Mouse (Mus musculus): ENCODE data around the gene Tnnt3. TPM values are rescaled to one million over a fixed set of nuclear protein-coding genes. Genes with fewer than 3 reads are reported as not detected.

Gene Tnnt3
- polyA plus RNA-seq, 1 experiment: 1.6 TPM

DNA sequence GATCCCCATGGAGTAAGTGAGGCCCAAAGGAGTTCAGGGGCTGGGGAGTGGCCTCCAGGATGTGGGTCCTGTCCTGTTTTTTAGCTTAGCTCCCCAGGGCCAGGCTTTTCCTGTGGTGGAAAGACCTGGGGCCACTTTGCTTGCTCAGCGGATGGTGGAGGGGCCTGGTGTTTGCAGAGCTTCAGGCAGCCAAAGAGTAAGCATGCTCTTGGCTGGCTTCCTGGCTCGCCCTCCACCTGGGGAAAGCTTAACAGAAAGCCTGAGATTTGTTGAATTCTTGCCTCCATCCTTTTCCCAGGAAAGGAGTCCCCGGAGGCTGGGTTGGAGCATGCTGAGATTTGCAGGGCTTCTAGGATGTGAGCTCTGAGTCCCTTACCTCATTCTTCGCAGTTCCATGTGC lies 36.5 kb downstream of the Tnnt3 start:
- Histone ChIP-seq H3K4me1 (ENCODE audit: control insufficient read depth, insufficient read depth, insufficient read length) (peaks cover 9% of the 10 kb centered on the region; the same call in 1 of the 2 replicates), H3K27ac (ENCODE audit: insufficient read depth, low read length) (no peak overlapping the region), H3K36me3 (ENCODE audit: control insufficient read depth, insufficient read depth, low read length) (peaks cover 10% of the 10 kb centered on the region), H3K4me3 (ENCODE audit: extremely low read depth, insufficient read depth, insufficient read length) (no peak overlapping the region), H3K27me3 (ENCODE audit: control insufficient read depth, insufficient read depth, low read length) (no peaks in the 10 kb centered on the region)
- 77% methylated on average over 4 of the region's 4 CpGs for WGBS
- DNase-seq (ENCODE audit: low read depth in 1 of 2, low spot score in 2 of 2): no peak
- TF ChIP-seq CTCF (IDR thresholded peaks at IDR 0.05; ENCODE audit: extremely low read depth, insufficient read depth, insufficient read length, insufficient replicate concordance) (no peak), POLR2A (IDR thresholded peaks at IDR 0.05; ENCODE audit: low read depth, low read length) (no peak)

DNA sequence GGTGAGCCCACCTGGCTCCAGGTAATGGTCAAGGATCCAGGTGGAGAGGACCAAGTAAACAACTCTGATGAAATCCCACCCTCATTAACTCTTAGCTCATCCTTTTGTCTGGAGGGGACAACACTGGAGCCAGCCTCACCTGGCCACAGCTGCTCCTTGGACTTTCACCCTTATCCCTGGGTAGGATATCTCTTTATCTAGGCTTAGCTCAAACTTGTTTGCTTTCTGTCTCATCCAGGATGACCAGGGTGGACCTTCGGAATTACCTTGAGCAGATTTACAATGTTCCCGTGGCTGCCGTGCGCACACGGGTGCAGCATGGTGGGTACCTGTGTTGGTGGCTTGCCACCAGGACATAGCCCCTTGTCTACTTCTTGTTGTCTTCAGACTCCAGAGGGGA lies 37.2 kb downstream of the Tnnt3 start:
- 98% methylated on average over 5 of the region's 5 CpGs for WGBS
- no peak overlapping the region for H3K27ac ChIP-seq (ENCODE audit: insufficient read depth, low read length)

DNA sequence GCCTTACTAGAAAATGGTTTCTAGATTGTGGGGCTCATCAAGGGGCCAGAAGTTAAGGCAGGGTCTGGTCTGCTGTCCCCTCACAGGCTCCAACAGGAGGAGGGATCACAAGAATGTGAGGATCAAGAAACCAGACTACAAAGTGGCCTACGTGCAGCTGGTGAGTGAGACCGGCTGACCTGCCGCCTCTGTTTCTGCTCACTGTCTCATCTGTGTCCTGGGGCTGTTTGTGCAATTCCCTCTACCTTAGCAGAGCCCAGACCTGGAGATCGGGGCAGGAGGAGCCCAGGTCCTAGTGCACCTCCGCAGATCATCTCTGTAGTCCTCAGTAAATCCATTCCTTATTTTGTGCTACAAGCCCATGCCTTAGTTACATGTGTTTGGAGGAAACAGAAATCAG lies 38.5 kb downstream of the Tnnt3 start:
- peaks cover 9% of the 10 kb centered on the region; the same call in 1 of the 2 replicates for H3K4me1 ChIP-seq (ENCODE audit: control insufficient read depth, insufficient read depth, insufficient read length)
- 97% methylated on average over 5 of the region's 5 CpGs for WGBS
- no peak for TF ChIP-seq POLR2A (IDR thresholded peaks at IDR 0.05; ENCODE audit: low read depth, low read length)
- TF ChIP-seq CTCF (IDR thresholded peaks at IDR 0.05; ENCODE audit: extremely low read depth, insufficient read depth, insufficient read length, insufficient replicate concordance): no peak
- DNase-seq (ENCODE audit: low read depth in 1 of 2, low spot score in 2 of 2): no peak
- no peaks in the 10 kb centered on the region for H3K27me3 ChIP-seq (ENCODE audit: control insufficient read depth, insufficient read depth, low read length)
- H3K4me3 ChIP-seq (ENCODE audit: extremely low read depth, insufficient read depth, insufficient read length): no peak overlapping the region
- H3K27ac ChIP-seq (ENCODE audit: insufficient read depth, low read length): no peak overlapping the region
- H3K36me3 ChIP-seq (ENCODE audit: control insufficient read depth, insufficient read depth, low read length): peaks cover 17% of the 10 kb centered on the region

More for the DNA sequence above, 37.2 kb downstream of the Tnnt3 start:
- Histone ChIP-seq H3K4me3 (ENCODE audit: extremely low read depth, insufficient read depth, insufficient read length) (no peak overlapping the region), H3K36me3 (ENCODE audit: control insufficient read depth, insufficient read depth, low read length) (peaks cover 13% of the 10 kb centered on the region), H3K27me3 (ENCODE audit: control insufficient read depth, insufficient read depth, low read length) (no peaks in the 10 kb centered on the region), H3K4me1 (ENCODE audit: control insufficient read depth, insufficient read depth, insufficient read length) (peaks cover 9% of the 10 kb centered on the region; the same call in 1 of the 2 replicates)
- DNase-seq (ENCODE audit: low read depth in 1 of 2, low spot score in 2 of 2): no peak
- TF ChIP-seq CTCF (IDR thresholded peaks at IDR 0.05; ENCODE audit: extremely low read depth, insufficient read depth, insufficient read length, insufficient replicate concordance) (no peak), POLR2A (IDR thresholded peaks at IDR 0.05; ENCODE audit: low read depth, low read length) (no peak)

DNA sequence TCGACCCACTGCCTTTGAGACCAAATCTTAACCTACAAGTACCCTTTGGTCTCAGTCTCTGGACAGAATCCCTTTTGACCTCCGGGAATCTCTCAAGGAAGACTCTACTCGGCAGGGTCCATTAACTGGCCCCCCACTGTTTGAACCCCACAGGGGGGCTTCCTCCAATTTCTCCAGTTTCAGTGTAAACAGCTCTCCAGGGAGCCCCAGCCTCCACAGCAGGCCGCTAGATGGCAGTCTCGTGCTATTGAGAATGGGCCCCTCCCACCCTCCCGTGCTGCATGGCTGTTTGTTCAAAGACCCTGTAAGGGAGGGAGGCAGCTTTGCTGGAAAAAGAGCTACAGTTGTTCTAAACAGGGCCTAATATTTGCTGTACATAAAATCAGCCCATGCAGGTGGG lies 39.2 kb downstream of the Tnnt3 start:
- Histone ChIP-seq H3K27me3 (ENCODE audit: control insufficient read depth, insufficient read depth, low read length) (no peaks in the 10 kb centered on the region), H3K27ac (ENCODE audit: insufficient read depth, low read length) (no peak overlapping the region), H3K4me1 (ENCODE audit: control insufficient read depth, insufficient read depth, insufficient read length) (peaks cover 7% of the 10 kb centered on the region; the same call in 1 of the 2 replicates), H3K4me3 (ENCODE audit: extremely low read depth, insufficient read depth, insufficient read length) (no peak overlapping the region), H3K36me3 (ENCODE audit: control insufficient read depth, insufficient read depth, low read length) (peaks cover 17% of the 10 kb centered on the region)
- 20% methylated on average over 6 of the region's 6 CpGs for WGBS
- peak; percentile 22 to 48 for DNase-seq (ENCODE audit: low read depth in 1 of 2, low spot score in 2 of 2)
- TF ChIP-seq POLR2A (IDR thresholded peaks at IDR 0.05; ENCODE audit: low read depth, low read length) (no peak), CTCF (IDR thresholded peaks at IDR 0.05; ENCODE audit: extremely low read depth, insufficient read depth, insufficient read length, insufficient replicate concordance) (peak; percentile 62; the same call in 1 of the 2 replicates)

DNA sequence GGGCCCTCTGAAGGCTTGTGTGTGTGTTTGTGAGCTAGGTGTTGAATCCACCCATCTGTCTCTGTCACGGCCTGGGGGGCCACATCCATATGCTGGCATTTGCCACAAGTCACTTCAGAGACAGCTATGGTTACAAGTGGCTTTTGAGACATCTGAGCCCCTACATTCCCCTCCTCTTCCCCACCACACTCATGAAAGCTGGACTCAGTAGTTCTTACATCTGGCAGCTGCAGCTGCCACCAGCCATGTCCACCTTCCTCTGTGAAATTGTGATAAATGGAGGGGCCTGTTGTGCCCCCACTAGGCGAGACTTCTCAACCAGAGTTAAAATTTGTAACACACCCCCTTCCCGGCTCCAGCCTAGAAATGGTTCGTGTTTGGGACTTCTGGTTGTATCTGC lies 39.7 kb downstream of the Tnnt3 start:
- Histone ChIP-seq H3K4me3 (ENCODE audit: extremely low read depth, insufficient read depth, insufficient read length) (no peak overlapping the region), H3K27ac (ENCODE audit: insufficient read depth, low read length) (no peak overlapping the region), H3K4me1 (ENCODE audit: control insufficient read depth, insufficient read depth, insufficient read length) (peaks cover 7% of the 10 kb centered on the region; the same call in 1 of the 2 replicates), H3K36me3 (ENCODE audit: control insufficient read depth, insufficient read depth, low read length) (peaks cover 17% of the 10 kb centered on the region), H3K27me3 (ENCODE audit: control insufficient read depth, insufficient read depth, low read length) (no peaks in the 10 kb centered on the region)
- TF ChIP-seq POLR2A (IDR thresholded peaks at IDR 0.05; ENCODE audit: low read depth, low read length): no peak
- no peak for TF ChIP-seq CTCF (IDR thresholded peaks at IDR 0.05; ENCODE audit: extremely low read depth, insufficient read depth, insufficient read length, insufficient replicate concordance)
- WGBS: 70% methylated on average over 4 of the region's 4 CpGs
- no peak for DNase-seq (ENCODE audit: low read depth in 1 of 2, low spot score in 2 of 2)

DNA sequence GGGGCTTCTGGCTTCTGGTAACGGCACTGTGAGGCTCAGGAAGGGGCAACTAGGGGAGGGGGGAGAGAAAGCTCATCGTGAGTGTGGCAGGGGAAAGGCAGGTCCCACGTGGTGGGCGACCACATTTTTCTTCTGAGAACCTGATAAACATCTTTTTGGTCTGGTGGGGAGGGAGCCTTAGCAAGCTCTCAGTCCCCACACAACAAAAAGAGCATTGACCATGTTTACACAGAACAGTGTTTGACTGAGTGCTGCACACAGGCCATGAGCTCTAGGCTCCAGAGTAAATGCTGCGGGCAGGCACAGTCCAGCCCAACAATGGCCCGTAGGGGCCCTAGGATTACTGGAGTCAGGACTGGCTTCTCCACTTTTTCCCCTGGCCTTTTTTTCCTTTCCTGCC lies 40.1 kb downstream of the Tnnt3 start:
- Histone ChIP-seq H3K27me3 (ENCODE audit: control insufficient read depth, insufficient read depth, low read length) (no peaks in the 10 kb centered on the region), H3K4me1 (ENCODE audit: control insufficient read depth, insufficient read depth, insufficient read length) (peaks cover 7% of the 10 kb centered on the region; the same call in 1 of the 2 replicates), H3K4me3 (ENCODE audit: extremely low read depth, insufficient read depth, insufficient read length) (no peak overlapping the region), H3K27ac (ENCODE audit: insufficient read depth, low read length) (no peak overlapping the region), H3K36me3 (ENCODE audit: control insufficient read depth, insufficient read depth, low read length) (peaks cover 17% of the 10 kb centered on the region)
- no peak for TF ChIP-seq POLR2A (IDR thresholded peaks at IDR 0.05; ENCODE audit: low read depth, low read length)
- no peak for TF ChIP-seq CTCF (IDR thresholded peaks at IDR 0.05; ENCODE audit: extremely low read depth, insufficient read depth, insufficient read length, insufficient replicate concordance)
- WGBS: 66% methylated on average over 6 of the region's 6 CpGs
- no peak for DNase-seq (ENCODE audit: low read depth in 1 of 2, low spot score in 2 of 2)

DNA sequence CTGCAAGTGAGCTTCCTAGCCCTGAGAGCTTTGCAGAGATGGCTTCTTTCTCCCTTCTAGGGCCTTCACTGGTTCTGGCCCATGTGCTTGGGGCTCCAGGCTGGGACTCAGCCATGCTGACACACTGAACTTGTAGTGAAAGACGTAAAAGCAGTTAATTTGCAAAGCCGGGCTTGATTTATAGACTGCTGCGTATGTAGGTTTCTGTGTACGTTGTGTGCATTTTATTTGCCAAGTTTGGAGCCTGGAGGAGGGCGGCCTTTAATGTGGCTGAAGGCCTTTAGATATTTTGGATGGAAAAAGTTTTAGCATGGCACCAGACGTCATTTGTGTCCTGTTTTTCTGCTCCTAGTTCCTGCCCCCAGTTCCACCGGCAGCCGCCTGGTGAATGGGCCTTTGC lies 41.2 kb downstream of the Tnnt3 start:
- Histone ChIP-seq H3K36me3 (ENCODE audit: control insufficient read depth, insufficient read depth, low read length) (peaks cover 17% of the 10 kb centered on the region), H3K27ac (ENCODE audit: insufficient read depth, low read length) (no peak overlapping the region), H3K4me1 (ENCODE audit: control insufficient read depth, insufficient read depth, insufficient read length) (no peaks in the 10 kb centered on the region), H3K27me3 (ENCODE audit: control insufficient read depth, insufficient read depth, low read length) (no peaks in the 10 kb centered on the region), H3K4me3 (ENCODE audit: extremely low read depth, insufficient read depth, insufficient read length) (no peak overlapping the region)
- no peak for DNase-seq (ENCODE audit: low read depth in 1 of 2, low spot score in 2 of 2)
- WGBS: 96% methylated on average over 8 of the region's 8 CpGs
- no peak for TF ChIP-seq CTCF (IDR thresholded peaks at IDR 0.05; ENCODE audit: extremely low read depth, insufficient read depth, insufficient read length, insufficient replicate concordance)
- TF ChIP-seq POLR2A (IDR thresholded peaks at IDR 0.05; ENCODE audit: low read depth, low read length): no peak
